Comparison of ENCODE assay signal across 12 mouse cellular contexts in genomic region chr7:139275586-139275985, GRCm38 (mm10). TPM values are rescaled to one million over a fixed set of nuclear protein-coding genes. Genes with fewer than 3 reads are reported as not detected.
A peak's percentile ranks its signal among the peaks of the same experiment; 100 is the strongest.
DNase-seq lines count a peak whose midpoint lies in the region; ATAC-seq and TF ChIP-seq lines count a peak whose summit lies in the region.
"Had no signal": no experiment of that assay in that cellular context is flagged by ENCODE, and none has a peak within 500 bp of the region (broad histone marks: within the 10 kb centered on the region; RNA-seq: fewer than 3 reads in every experiment).

No protein-coding gene starts in this region.

- H3K4me1 ChIP-seq in embryonic facial prominence, embryonic 10.5 days = peaks cover 53% of the 10 kb centered on the region
- peaks cover 70% of the 10 kb centered on the region for H3K4me1 ChIP-seq in olfactory bulb, adult 2 months (ENCODE audit: control insufficient read depth, insufficient read depth, low read length)

- TF ChIP-seq CTCF in olfactory bulb, adult 2 months (IDR thresholded peaks at IDR 0.05; ENCODE audit: insufficient read depth, low read depth, low read length) = no peak

- H3K27me3 ChIP-seq in embryonic facial prominence, embryonic 10.5 days (replicated peaks; ENCODE audit: low read depth, poor library complexity, severe bottlenecking) = no peaks in the 10 kb centered on the region
- H3K27me3 ChIP-seq: liver, embryonic 13.5 days had no signal

- DNase-seq in frontal cortex, postnatal 25 days (ENCODE audit: low spot score in 2 of 2) = no peak
- peak; percentile 46 to 72 for DNase-seq in layer of hippocampus, adult 18-20 months (ENCODE audit: low spot score in 2 of 2)
- DNase-seq in layer of hippocampus, postnatal 25 days (ENCODE audit: extremely low spot score in 1 of 2, low spot score in 1 of 2) = no peak
- DNase-seq in embryonic facial prominence, embryonic 10.5 days (ENCODE audit: low spot score) = no peak
- DNase-seq in lung, postnatal 10 days = no peak
- DNase-seq in T-cell, adult 2 months (ENCODE audit: low spot score) = no peak
- DNase-seq: gastrocnemius, postnatal 14 days; heart, postnatal 36 days; liver, embryonic 13.5 days; lung, postnatal 4 days had no signal

- no peak for TF ChIP-seq POLR2A in olfactory bulb, adult 2 months (IDR thresholded peaks at IDR 0.05; ENCODE audit: insufficient read depth, low read depth, low read length)

- ATAC-seq in frontal cortex, adult (ENCODE audit: low TSS enrichment) = peak; percentile 69

- WGBS in embryonic facial prominence, embryonic 10.5 days = 76% methylated on average over 10 of the region's 10 CpGs
- WGBS in olfactory bulb, adult 2 months = 31% methylated on average over 10 of the region's 10 CpGs

- no peaks in the 10 kb centered on the region for H3K9me3 ChIP-seq in embryonic facial prominence, embryonic 10.5 days
- H3K9me3 ChIP-seq: liver, embryonic 13.5 days had no signal

- H3K36me3 ChIP-seq in embryonic facial prominence, embryonic 10.5 days (replicated peaks) = no peaks in the 10 kb centered on the region
- H3K36me3 ChIP-seq: liver, embryonic 13.5 days had no signal

- peak overlapping the region; percentile 8; the same call in 1 of the 2 replicates for H3K27ac ChIP-seq in embryonic facial prominence, embryonic 10.5 days (replicated peaks)
- H3K27ac ChIP-seq in olfactory bulb, adult 2 months (ENCODE audit: insufficient read depth, low read depth, low read length) = peak overlapping the region; percentile 55
- H3K27ac ChIP-seq: liver, embryonic 13.5 days had no signal

- no peak overlapping the region for H3K4me3 ChIP-seq in embryonic facial prominence, embryonic 10.5 days
- H3K4me3 ChIP-seq in olfactory bulb, adult 2 months (ENCODE audit: insufficient read depth, low read depth, low read length) = no peak overlapping the region
- H3K4me3 ChIP-seq: liver, embryonic 13.5 days had no signal

RNA-seq across cellular contexts. Expression of gene Pwwp2b, which starts 27.3 kb away (rescaled TPM):
- 10 to 100 TPM; 31.5 to 35.9 TPM for total RNA-seq in layer of hippocampus, adult 18-20 months (2021)
- 10 to 100 TPM; 28.9 to 31.4 TPM for total RNA-seq in layer of hippocampus, postnatal 25 days (2021)
- polyA plus RNA-seq in embryonic facial prominence, embryonic 10.5 days (2016; fragmentation: Nextera tagmentation; extraction: Ambion mirVana) = 7.1 and 7.6 TPM in 2 replicates
- polyA plus RNA-seq in olfactory bulb, adult 2 months (2012; ENCODE audit: insufficient read depth, insufficient read length, low replicate concordance, missing spikeins) = not detected in 2 replicates

Comparison
In these comparisons a context has a peak if more than half of its experiments do, and no peak if none do; other contexts are left out.
1. DNase-seq: peak in layer of hippocampus, adult 18-20 months (2 of 2); none in frontal cortex, postnatal 25 days (0 of 2), layer of hippocampus, postnatal 25 days (0 of 2), embryonic facial prominence, embryonic 10.5 days (single experiment), lung, postnatal 10 days (single experiment) and T-cell, adult 2 months (single experiment).